Comparison of ENCODE assay signal across 21 mouse cellular contexts in genomic region chr13:45882976-45883440, GRCm38 (mm10).
DNase-seq lines count a peak whose midpoint lies in the region; ATAC-seq and TF ChIP-seq lines count a peak whose summit lies in the region.
"Had no signal": no experiment of that assay in that cellular context is flagged by ENCODE, and none has a peak within 500 bp of the region (broad histone marks: within the 10 kb centered on the region; RNA-seq: fewer than 3 reads in every experiment).

No protein-coding gene starts in this region.

- no peak overlapping the region for H3K9ac ChIP-seq in hindbrain, postnatal 0 days (replicated peaks; ENCODE audit: low read length)
- H3K9ac ChIP-seq in hindbrain, embryonic 14.5 days: no peak overlapping the region
- H3K9ac ChIP-seq in embryonic facial prominence, embryonic 15.5 days: no peak overlapping the region
- no peak overlapping the region for H3K9ac ChIP-seq in neural tube, embryonic 15.5 days (replicated peaks)
- H3K9ac ChIP-seq: hindbrain, embryonic 12.5 days; limb, embryonic 15.5 days; liver, embryonic 15.5 days had no signal

- no peak for TF ChIP-seq CTCF in hindbrain, postnatal 0 days (IDR thresholded peaks at IDR 0.05; ENCODE audit: low read depth)

- H3K27ac ChIP-seq in hindbrain, postnatal 0 days: no peak overlapping the region
- H3K27ac ChIP-seq in hindbrain, embryonic 14.5 days: no peak overlapping the region
- 0 out of 2 replicates have a peak overlapping the region, but pooled peaks have one; percentile 11 for H3K27ac ChIP-seq in embryonic facial prominence, embryonic 15.5 days (replicated peaks)
- H3K27ac ChIP-seq in neural tube, embryonic 15.5 days (replicated peaks): peak overlapping the region; percentile 41; the same call in 1 of the 2 replicates
- H3K27ac ChIP-seq: hindbrain, embryonic 12.5 days; layer of hippocampus, adult 2 months; limb, embryonic 15.5 days; liver, embryonic 15.5 days had no signal

- H3K4me1 ChIP-seq in hindbrain, postnatal 0 days (ENCODE audit: insufficient read depth, low read length): peaks cover 5% of the 10 kb centered on the region; the same call in 1 of the 2 replicates
- H3K4me1 ChIP-seq in hindbrain, embryonic 14.5 days (replicated peaks; ENCODE audit: control insufficient read depth, insufficient read depth, low read length): 0 out of 2 replicates have a peak, but pooled peaks cover 8% of the 10 kb centered on the region
- peaks cover 28% of the 10 kb centered on the region for H3K4me1 ChIP-seq in embryonic facial prominence, embryonic 15.5 days
- peaks cover 14% of the 10 kb centered on the region for H3K4me1 ChIP-seq in neural tube, embryonic 15.5 days
- H3K4me1 ChIP-seq: liver, embryonic 15.5 days had no signal

- H3K4me2 ChIP-seq in hindbrain, postnatal 0 days (ENCODE audit: low read depth, low read length): no peak overlapping the region
- H3K4me2 ChIP-seq in hindbrain, embryonic 14.5 days (replicated peaks): no peak overlapping the region
- no peak overlapping the region for H3K4me2 ChIP-seq in embryonic facial prominence, embryonic 15.5 days (replicated peaks)
- no peak overlapping the region for H3K4me2 ChIP-seq in neural tube, embryonic 15.5 days
- H3K4me2 ChIP-seq: hindbrain, embryonic 12.5 days; limb, embryonic 15.5 days; liver, embryonic 15.5 days had no signal

- no peaks in the 10 kb centered on the region for H3K36me3 ChIP-seq in hindbrain, postnatal 0 days (ENCODE audit: insufficient read depth, low read length)
- no peaks in the 10 kb centered on the region for H3K36me3 ChIP-seq in hindbrain, embryonic 14.5 days (replicated peaks; ENCODE audit: control insufficient read depth, insufficient read depth)
- H3K36me3 ChIP-seq in embryonic facial prominence, embryonic 15.5 days: no peaks in the 10 kb centered on the region
- H3K36me3 ChIP-seq in neural tube, embryonic 15.5 days: no peaks in the 10 kb centered on the region
- H3K36me3 ChIP-seq: hindbrain, embryonic 12.5 days; limb, embryonic 15.5 days; liver, embryonic 15.5 days had no signal

- whole genome bisulfite sequencing in hindbrain, postnatal 0 days: 27% methylated on average over 3 of the region's 3 CpGs
- 43% methylated on average over 3 of the region's 3 CpGs for WGBS in hindbrain, embryonic 14.5 days
- 31% methylated on average over 3 of the region's 3 CpGs for WGBS in embryonic facial prominence, embryonic 15.5 days
- WGBS in neural tube, embryonic 15.5 days: 68% methylated on average over 3 of the region's 3 CpGs

- no peaks in the 10 kb centered on the region for H3K27me3 ChIP-seq in hindbrain, postnatal 0 days (ENCODE audit: insufficient read depth, low read length)
- H3K27me3 ChIP-seq in hindbrain, embryonic 14.5 days (ENCODE audit: control insufficient read depth, insufficient read depth, low read length): no peaks in the 10 kb centered on the region
- H3K27me3 ChIP-seq in embryonic facial prominence, embryonic 15.5 days: no peaks in the 10 kb centered on the region
- no peaks in the 10 kb centered on the region for H3K27me3 ChIP-seq in neural tube, embryonic 15.5 days (replicated peaks)
- H3K27me3 ChIP-seq: hindbrain, embryonic 12.5 days; limb, embryonic 15.5 days; liver, embryonic 15.5 days had no signal

- no peak overlapping the region for H3K4me3 ChIP-seq in hindbrain, postnatal 0 days (ENCODE audit: low read length)
- H3K4me3 ChIP-seq in hindbrain, embryonic 14.5 days (replicated peaks; ENCODE audit: low read length): no peak overlapping the region
- no peak overlapping the region for H3K4me3 ChIP-seq in embryonic facial prominence, embryonic 15.5 days (replicated peaks)
- no peak overlapping the region for H3K4me3 ChIP-seq in neural tube, embryonic 15.5 days (replicated peaks)
- H3K4me3 ChIP-seq: erythroblast, embryonic 14.5 days; hindbrain, embryonic 12.5 days; layer of hippocampus, adult 2 months; limb, embryonic 15.5 days; liver, embryonic 15.5 days; myocyte had no signal

- no peaks in the 10 kb centered on the region for H3K9me3 ChIP-seq in hindbrain, postnatal 0 days (ENCODE audit: low read length)
- no peaks in the 10 kb centered on the region for H3K9me3 ChIP-seq in hindbrain, embryonic 14.5 days (ENCODE audit: control insufficient read depth, low read length)
- no peaks in the 10 kb centered on the region for H3K9me3 ChIP-seq in embryonic facial prominence, embryonic 15.5 days (replicated peaks)
- no peaks in the 10 kb centered on the region for H3K9me3 ChIP-seq in neural tube, embryonic 15.5 days (replicated peaks)
- H3K9me3 ChIP-seq: hindbrain, embryonic 12.5 days; limb, embryonic 15.5 days; liver, embryonic 15.5 days had no signal

- ATAC-seq in hindbrain, postnatal 0 days: peak; percentile 66
- no peak for ATAC-seq in hindbrain, embryonic 14.5 days (ENCODE audit: low FRiP score)
- peak; percentile 36 for ATAC-seq in CD4-positive, CD25-positive, alpha-beta regulatory T cell, adult 4 months
- no peak for ATAC-seq in embryonic facial prominence, embryonic 15.5 days (ENCODE audit: insufficient number of reproducible peaks, low FRiP score, low TSS enrichment, low read depth)
- ATAC-seq in neural tube, embryonic 15.5 days (ENCODE audit: low FRiP score): no peak
- ATAC-seq: forebrain, embryonic 14.5 days had no signal

- no peak for DNase-seq in hindbrain, postnatal 0 days (ENCODE audit: low spot score)
- no peak for DNase-seq in hindbrain, embryonic 14.5 days (ENCODE audit: low spot score)
- no peak for DNase-seq in left cerebral cortex, adult 18-20 months (ENCODE audit: low spot score in 2 of 2)
- DNase-seq in adrenal gland, postnatal 14 days: no peak
- DNase-seq: adrenal gland, adult 8-10 months; cerebellum, postnatal 25 days; gastrocnemius, postnatal 25 days; kidney, adult 18-20 months; kidney, postnatal 14 days; midbrain, embryonic 14.5 days; retina, postnatal 1 day had no signal

Comparison
In these comparisons a context has a peak if more than half of its experiments do, and no peak if none do; other contexts are left out.
1. ATAC-seq: peak in hindbrain, postnatal 0 days (single experiment) and CD4-positive, CD25-positive, alpha-beta regulatory T cell, adult 4 months (single experiment); none in hindbrain, embryonic 14.5 days (single experiment), embryonic facial prominence, embryonic 15.5 days (single experiment) and neural tube, embryonic 15.5 days (single experiment).
2. H3K27ac ChIP-seq: peak in embryonic facial prominence, embryonic 15.5 days (single experiment) and neural tube, embryonic 15.5 days (single experiment); none in hindbrain, postnatal 0 days (single experiment) and hindbrain, embryonic 14.5 days (single experiment).